Mouse (Mus musculus) MEL (cell line): ENCODE data around the gene Ubash3b.

Experiments used
- ELF1 ChIP-seq: IDR thresholded peaks from 2 replicates; pipeline ENCODE4 v1.6.1; 2014; ENCODE audit warnings: low read depth, mild to moderate bottlenecking, inconsistent platforms, low read length, improper control_type of control experiment, moderate library complexity
- GATA1 ChIP-seq: IDR thresholded peaks from 2 replicates; pipeline ENCODE4 v1.6.1; 2011; ENCODE audit warnings: low read depth, low read length, improper control_type of control experiment
- MAFK ChIP-seq: IDR thresholded peaks from 2 replicates; pipeline ENCODE4 v1.6.1; 2011; ENCODE audit warnings: low read depth, mild to moderate bottlenecking, low read length, improper control_type of control experiment, borderline replicate concordance
- MYC ChIP-seq: IDR thresholded peaks from 2 replicates; pipeline ENCODE4 v1.6.1; 2011; ENCODE audit warnings: low read depth, mild to moderate bottlenecking, low read length, improper control_type of control experiment, moderate library complexity
- NELFE ChIP-seq: IDR thresholded peaks from 2 replicates; pipeline ENCODE4 v1.6.1; 2011; ENCODE audit warnings: low read depth, low read length, improper control_type of control experiment
- NRF1 ChIP-seq: IDR thresholded peaks from 2 replicates; pipeline ENCODE4 v1.6.1; 2014; ENCODE audit warnings: low read depth, mild to moderate bottlenecking, inconsistent platforms, low read length, improper control_type of control experiment, moderate library complexity; ENCODE audit not compliant: poor library complexity, insufficient read depth, severe bottlenecking
- POLR2A ChIP-seq, 2 experiments: IDR thresholded peaks; 2 replicates each; pipeline ENCODE4 v1.6.1; 2011 to 2012; ENCODE audit warnings: low read length in 2 of 2, mild to moderate bottlenecking in 2 of 2, control low read depth in 1 of 2, improper control_type of control experiment in 1 of 2, low read depth in 1 of 2, moderate library complexity in 1 of 2; ENCODE audit not compliant: control insufficient read depth in 1 of 2, insufficient read depth in 1 of 2, poor library complexity in 1 of 2
- ZMIZ1 ChIP-seq: IDR thresholded peaks from 2 replicates; pipeline ENCODE4 v1.6.1; 2012; ENCODE audit warnings: low read depth, mild to moderate bottlenecking, inconsistent platforms, low read length, improper control_type of control experiment, moderate library complexity

- no peak for TF ChIP-seq POLR2A (IDR thresholded peaks at IDR 0.05; ENCODE audit: control insufficient read depth in 1 of 2, insufficient read depth in 1 of 2, low read depth in 1 of 2, low read length in 2 of 2, poor library complexity in 1 of 2)
- no peak for TF ChIP-seq MAFK
- TF ChIP-seq NELFE = no peak
- TF ChIP-seq NRF1 = no peak
- no peak for TF ChIP-seq MYC
- TF ChIP-seq GATA1 = no peak
- TF ChIP-seq ZMIZ1 = no peak
- no peak for TF ChIP-seq ELF1
These were observed 197.7 kb downstream of the Ubash3b start, which contains the start of gene Jhy for GRCm38 (mm10) chr9:40963586-40964417.
